Mouse (Mus musculus) neural tube, embryonic 11.5 days (tissue): ENCODE data around the gene A830005F24Rik. TPM values are rescaled to one million over a fixed set of nuclear protein-coding genes. Genes with fewer than 3 reads are reported as not detected.

Source experiments
- ATAC-seq: fragments of 200-750 bp; cut with Nextera tagmentation; 2 replicates; pipeline ENCODE4 v1.8.0; 2017; ENCODE audit warnings: moderate number of reproducible peaks, mild to moderate bottlenecking, moderate TSS enrichment, moderate library complexity; ENCODE audit not compliant: insufficient read depth, low FRiP score, low TSS enrichment
- DNase-seq: peaks from one replicate; pipeline ENCODE4 v3.0.0-alpha.2; 2015; ENCODE audit warnings: low spot score
- H3K27ac ChIP-seq: fragments of 300-500 bp; sonication (generic); 2 replicates; pipeline ENCODE4 v1.5.1; 2014; ENCODE audit warnings: low read depth, mild to moderate bottlenecking, low read length
- H3K27me3 ChIP-seq: fragments of 300-500 bp; sonication (generic); 2 replicates; pipeline ENCODE4 v1.6.1; 2014; ENCODE audit warnings: mild to moderate bottlenecking, low read length, mixed read lengths; ENCODE audit not compliant: control insufficient read depth, insufficient read depth
- H3K36me3 ChIP-seq: fragments of 300-500 bp; sonication (generic); 2 replicates; pipeline ENCODE4 v1.6.1; 2014; ENCODE audit warnings: mild to moderate bottlenecking, low read length, moderate library complexity, mixed read lengths; ENCODE audit not compliant: control insufficient read depth, insufficient read depth
- H3K4me1 ChIP-seq: fragments of 300-500 bp; sonication (generic); 2 replicates; pipeline ENCODE4 v1.6.1; 2014; ENCODE audit warnings: low read length, mixed read lengths; ENCODE audit not compliant: control insufficient read depth, insufficient read depth
- H3K4me2 ChIP-seq: fragments of 300-500 bp; sonication (generic); 2 replicates; pipeline ENCODE4 v1.6.1; 2014; ENCODE audit warnings: low read depth, mild to moderate bottlenecking, moderate library complexity
- H3K4me3 ChIP-seq: fragments of 300-500 bp; sonication (generic); 2 replicates; pipeline ENCODE4 v1.5.1; 2014; ENCODE audit warnings: low read depth, low read length
- H3K9ac ChIP-seq: fragments of 300-500 bp; sonication (generic); 2 replicates; pipeline ENCODE4 v1.6.1; 2014; ENCODE audit warnings: mild to moderate bottlenecking, low read length
- H3K9me3 ChIP-seq: fragments of 300-500 bp; sonication (generic); 2 replicates; pipeline ENCODE4 v1.6.1; 2016; ENCODE audit warnings: low read length; ENCODE audit not compliant: control insufficient read depth
- WGBS: fragments of 180-500 bp; shearing (Covaris S2); extraction: QIAGEN DNeasy Blood & Tissue Kit; methylation state at CpG from one replicate; pipeline ENCODE4 v1.1.7; 2014; 5-methylcytosine and 5-hydroxymethylcytosine counted together
- polyA plus RNA-seq: library from polyadenylated mRNA; unstranded; fragments of >200 nt; fragmentation: Nextera tagmentation; extraction: Ambion mirVana; gene quantifications from 2 replicates; pipeline ENCODE4 v1.2.1, GENCODE M21; 2014

A830005F24Rik gene
- polyA plus RNA-seq, 1 experiment from 2014 or later = 3.1 TPM

DNA sequence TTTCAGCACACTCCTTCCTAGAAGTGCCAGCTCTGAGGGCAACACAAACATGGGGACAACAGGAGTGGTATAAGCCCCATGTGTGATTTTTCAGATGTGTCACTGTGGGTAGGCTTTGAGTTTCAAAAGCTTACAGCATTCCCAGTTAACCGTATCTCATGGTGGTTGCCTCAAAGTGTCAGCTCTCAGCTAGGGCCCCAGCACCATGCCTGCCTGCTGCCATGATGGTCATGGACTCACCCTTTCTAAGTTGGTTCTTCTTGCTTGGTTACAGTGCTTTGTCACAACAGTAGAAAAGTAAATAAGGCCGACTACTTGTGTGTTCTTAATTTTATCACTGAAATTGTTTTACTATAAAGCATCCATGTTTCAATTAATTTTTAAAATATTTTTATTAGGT is 18.1 kb downstream of the A830005F24Rik start:
- no peaks in the 10 kb centered on the region for H3K9me3 ChIP-seq
- H3K27ac ChIP-seq = no peak overlapping the region
- no peak overlapping the region for H3K4me2 ChIP-seq
- no peak for DNase-seq
- H3K27me3 ChIP-seq = no peaks in the 10 kb centered on the region
- no peak overlapping the region for H3K9ac ChIP-seq
- ATAC-seq = no peak
- H3K4me1 ChIP-seq = no peaks in the 10 kb centered on the region
- H3K4me3 ChIP-seq = no peak overlapping the region
- no peaks in the 10 kb centered on the region for H3K36me3 ChIP-seq
- WGBS = 73% methylated on average over 2 of the region's 2 CpGs

DNA sequence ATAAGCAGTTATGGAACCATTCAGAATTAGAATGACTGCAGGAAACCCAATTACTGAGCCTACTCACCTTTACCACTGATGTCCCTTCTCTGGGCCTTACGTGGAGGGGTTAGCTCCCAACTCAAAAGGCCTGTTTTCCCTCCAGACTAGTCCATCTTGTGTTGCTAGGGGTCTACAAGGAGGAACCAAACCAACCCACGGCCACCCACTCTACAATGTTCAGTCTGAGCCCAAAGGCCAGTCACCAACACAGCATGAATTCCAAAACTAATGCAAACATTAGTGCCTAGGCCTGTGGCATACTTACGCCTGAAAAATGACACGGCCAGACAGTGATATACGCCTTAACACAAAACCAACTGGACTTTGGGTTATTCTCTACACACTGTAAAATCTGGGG is 20.1 kb downstream of the A830005F24Rik start:
- Histone ChIP-seq H3K4me3 (no peak overlapping the region), H3K36me3 (no peaks in the 10 kb centered on the region), H3K27ac (no peak overlapping the region), H3K27me3 (no peaks in the 10 kb centered on the region), H3K9ac (no peak overlapping the region), H3K4me2 (no peak overlapping the region), H3K9me3 (no peaks in the 10 kb centered on the region), H3K4me1 (no peaks in the 10 kb centered on the region)
- WGBS = 86% methylated on average over 5 of the region's 5 CpGs
- ATAC-seq = no peak
- no peak for DNase-seq

DNA sequence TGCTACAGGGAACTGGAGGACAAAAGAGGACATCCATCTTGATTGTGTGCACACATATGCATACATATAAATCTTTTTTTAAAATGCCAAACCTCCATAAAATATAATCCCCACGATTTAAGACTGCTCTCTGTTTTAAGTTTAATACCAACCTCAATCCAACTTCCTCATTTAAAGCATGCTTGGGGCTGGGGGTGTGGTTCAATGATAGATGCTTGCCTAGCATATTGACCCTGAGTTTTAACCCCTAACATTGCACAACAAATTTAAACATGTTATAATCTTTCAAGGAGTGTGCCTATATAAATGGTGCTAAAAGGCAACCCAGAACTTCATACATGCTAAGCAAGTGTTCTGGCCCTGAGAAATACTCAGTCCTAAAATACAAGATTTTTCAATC is 27.1 kb downstream of the A830005F24Rik start:
- Histone ChIP-seq H3K4me1 (peaks cover 14% of the 10 kb centered on the region), H3K9ac (no peak overlapping the region), H3K9me3 (no peaks in the 10 kb centered on the region), H3K36me3 (no peaks in the 10 kb centered on the region), H3K4me2 (no peak overlapping the region), H3K4me3 (no peak overlapping the region), H3K27me3 (no peaks in the 10 kb centered on the region), H3K27ac (no peak overlapping the region)
- WGBS = 55% methylated on average over 1 of the region's 1 CpGs
- DNase-seq (no peak), ATAC-seq (no peak)

DNA sequence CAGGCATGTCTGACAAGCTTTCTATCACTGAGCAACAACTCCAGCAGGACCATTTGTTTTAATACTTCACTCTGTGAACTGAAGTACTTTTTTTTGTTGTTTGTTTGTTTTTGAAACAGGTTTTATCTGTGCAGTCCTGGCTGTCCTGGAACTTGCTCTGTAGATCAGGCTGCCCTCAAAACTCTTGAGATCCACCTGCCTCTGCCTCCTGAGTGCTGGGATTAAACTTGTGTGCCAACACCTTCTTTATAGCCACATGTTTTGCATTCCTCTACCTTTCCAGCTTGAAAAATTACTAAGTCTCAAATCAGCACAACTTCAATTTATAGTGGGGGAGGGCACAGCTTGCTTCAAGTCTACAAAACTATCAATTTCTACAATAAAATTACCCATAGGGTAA is 31.0 kb downstream of the A830005F24Rik start:
- ATAC-seq = no peak
- Histone ChIP-seq H3K4me3 (peak overlapping the region; percentile 79; the same call in 1 of the 2 replicates), H3K36me3 (no peaks in the 10 kb centered on the region), H3K27ac (no peak overlapping the region), H3K4me1 (peaks cover 14% of the 10 kb centered on the region), H3K27me3 (no peaks in the 10 kb centered on the region), H3K4me2 (peak overlapping the region; percentile 59), H3K9me3 (no peaks in the 10 kb centered on the region), H3K9ac (no peak overlapping the region)
- DNase-seq = no peak

DNA sequence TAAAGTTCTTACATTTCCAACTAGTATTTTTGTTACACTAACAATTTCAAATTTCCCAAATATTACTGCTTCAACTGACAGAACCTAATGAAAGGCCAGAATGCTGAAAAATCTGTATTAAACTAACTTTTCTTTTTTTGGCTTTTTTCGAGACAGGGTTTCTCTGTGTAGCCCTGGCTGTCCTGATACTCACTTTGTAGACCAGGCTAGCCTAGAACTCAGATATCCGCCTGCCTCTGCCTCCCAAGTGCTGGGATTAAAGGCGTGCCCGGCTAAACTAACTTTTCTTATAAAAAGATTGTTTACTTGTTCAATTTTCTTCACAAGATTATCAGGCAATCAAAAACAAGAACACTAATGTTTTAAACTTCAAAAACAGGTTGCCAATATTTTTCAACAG is 31.5 kb downstream of the A830005F24Rik start:
- peak overlapping the region; percentile 79 for H3K4me3 ChIP-seq
- no peaks in the 10 kb centered on the region for H3K27me3 ChIP-seq
- DNase-seq (no peak), ATAC-seq (no peak)
- H3K27ac ChIP-seq = no peak overlapping the region
- H3K36me3 ChIP-seq = no peaks in the 10 kb centered on the region
- H3K9me3 ChIP-seq = no peaks in the 10 kb centered on the region
- WGBS = 47% methylated on average over 4 of the region's 4 CpGs
- H3K4me1 ChIP-seq = peaks cover 14% of the 10 kb centered on the region
- H3K4me2 ChIP-seq = peak overlapping the region; percentile 59
- H3K9ac ChIP-seq = peak overlapping the region; percentile 76; the same call in 1 of the 2 replicates

DNA sequence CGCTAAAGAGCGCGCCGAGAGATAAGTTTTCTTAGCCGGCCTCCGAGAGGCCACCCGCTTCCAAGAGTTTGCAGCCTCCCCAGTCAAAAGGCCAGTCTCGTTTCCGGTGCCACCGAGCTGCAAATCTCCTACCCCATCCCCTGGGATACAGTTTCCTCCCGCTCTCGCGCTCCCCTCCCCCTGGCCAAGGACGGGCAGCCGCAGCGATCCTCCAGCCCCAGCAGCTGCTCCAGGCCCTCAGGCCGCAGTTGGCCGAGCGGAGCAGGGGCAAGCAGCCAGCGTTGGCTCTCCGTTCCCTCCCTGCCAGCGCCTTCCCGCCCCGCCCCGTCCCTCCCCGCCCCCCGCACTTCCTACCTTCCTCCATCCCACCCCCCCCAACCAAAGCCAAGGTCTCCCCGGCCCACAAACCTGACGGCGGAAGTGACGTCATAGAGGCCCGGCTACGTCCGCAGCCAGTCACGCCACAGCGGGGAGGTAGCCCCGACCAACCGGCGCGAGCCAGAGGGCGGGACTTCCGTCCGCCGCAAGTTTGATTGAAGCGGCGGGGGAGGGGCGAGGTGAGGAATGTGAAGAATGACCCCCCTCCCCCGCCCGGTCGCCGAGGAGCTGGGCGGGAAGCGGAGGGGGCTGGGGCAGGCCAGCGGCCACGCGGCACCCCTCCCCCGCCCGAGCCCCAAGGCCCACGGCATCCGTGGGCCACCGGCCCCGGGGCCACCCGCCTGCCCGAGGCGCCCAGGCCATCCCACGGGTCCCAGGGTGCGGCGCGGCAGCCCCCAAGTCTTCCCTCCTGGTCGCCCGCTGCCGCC is 32.3 kb downstream of the A830005F24Rik start:
- WGBS = under 1% methylated on average over 41 of the region's 72 CpGs
- H3K4me1 ChIP-seq = peaks cover 10% of the 10 kb centered on the region
- peak overlapping the region; percentile 79 for H3K4me3 ChIP-seq
- ATAC-seq = peak; percentile 84
- H3K27ac ChIP-seq = peak overlapping the region; percentile 97
- H3K9ac ChIP-seq = peak overlapping the region; percentile 98
- H3K4me2 ChIP-seq = peak overlapping the region; percentile 59
- DNase-seq = peak; percentile 99
- no peaks in the 10 kb centered on the region for H3K36me3 ChIP-seq
- H3K27me3 ChIP-seq = no peaks in the 10 kb centered on the region
- H3K9me3 ChIP-seq = no peaks in the 10 kb centered on the region

DNA sequence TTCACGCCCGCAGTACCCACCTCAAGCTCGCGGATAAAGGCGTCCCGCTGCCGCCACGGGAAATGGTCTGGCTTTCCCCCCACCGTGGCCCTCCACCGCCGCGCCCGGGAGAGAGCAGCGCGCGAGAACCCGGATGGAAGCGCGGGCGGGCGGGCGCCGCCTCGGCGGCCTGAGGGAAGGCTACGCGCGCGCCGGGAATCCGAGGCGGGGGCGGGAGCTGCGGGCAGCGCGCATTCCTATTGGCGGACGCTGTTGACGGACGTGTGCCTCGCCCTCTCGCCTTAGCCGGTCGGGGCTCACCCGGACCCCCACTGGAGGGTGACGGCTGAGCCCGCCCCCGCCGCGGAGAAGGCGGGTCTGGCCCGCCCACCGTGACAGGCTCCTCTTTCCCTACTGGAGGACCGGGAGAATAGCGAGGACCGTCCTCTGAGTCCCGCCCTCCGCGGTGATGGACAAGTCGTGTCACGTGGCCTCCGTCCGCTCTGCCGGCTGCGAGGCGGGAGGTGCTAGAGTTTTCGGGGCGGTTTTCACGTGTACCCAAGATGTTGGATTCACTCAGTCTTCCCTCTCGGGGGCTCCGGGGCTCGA is 33.1 kb downstream of the A830005F24Rik start:
- Histone ChIP-seq H3K9ac (peak overlapping the region; percentile 98), H3K4me3 (peak overlapping the region; percentile 79), H3K4me2 (peak overlapping the region; percentile 34), H3K4me1 (peaks cover 9% of the 10 kb centered on the region), H3K9me3 (no peaks in the 10 kb centered on the region), H3K27ac (peak overlapping the region; percentile 97), H3K27me3 (no peaks in the 10 kb centered on the region), H3K36me3 (no peaks in the 10 kb centered on the region)
- DNase-seq = peak; percentile 99
- WGBS = 0% methylated on average over 63 of the region's 72 CpGs
- ATAC-seq = peak; percentile 97

DNA sequence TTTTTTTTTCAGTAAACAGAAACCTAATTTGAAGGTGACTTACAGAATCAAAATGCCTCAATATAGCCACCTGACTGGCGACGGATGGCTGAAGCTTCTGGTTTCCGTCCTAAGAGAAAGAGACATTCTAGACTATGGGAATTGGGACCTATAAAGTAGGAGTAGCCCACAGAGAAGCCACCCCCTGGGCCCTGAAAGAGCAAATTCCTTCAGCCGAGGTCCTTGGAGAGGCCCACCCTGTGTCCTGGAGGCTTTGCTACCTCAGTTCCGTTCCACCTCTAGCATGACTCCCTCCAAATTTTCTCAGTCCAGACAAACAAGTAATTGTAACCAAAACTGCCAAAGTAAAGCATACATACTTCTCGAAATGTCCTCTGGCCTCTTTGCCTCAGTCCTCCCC is 34.3 kb downstream of the A830005F24Rik start:
- H3K9me3 ChIP-seq = no peaks in the 10 kb centered on the region
- no peak for DNase-seq
- H3K4me2 ChIP-seq = no peak overlapping the region
- H3K27ac ChIP-seq = no peak overlapping the region
- no peaks in the 10 kb centered on the region for H3K36me3 ChIP-seq
- H3K27me3 ChIP-seq = no peaks in the 10 kb centered on the region
- no peak for ATAC-seq
- no peak overlapping the region for H3K4me3 ChIP-seq
- no peak overlapping the region for H3K9ac ChIP-seq
- peaks cover 9% of the 10 kb centered on the region for H3K4me1 ChIP-seq
- WGBS = 89% methylated on average over 6 of the region's 6 CpGs

DNA sequence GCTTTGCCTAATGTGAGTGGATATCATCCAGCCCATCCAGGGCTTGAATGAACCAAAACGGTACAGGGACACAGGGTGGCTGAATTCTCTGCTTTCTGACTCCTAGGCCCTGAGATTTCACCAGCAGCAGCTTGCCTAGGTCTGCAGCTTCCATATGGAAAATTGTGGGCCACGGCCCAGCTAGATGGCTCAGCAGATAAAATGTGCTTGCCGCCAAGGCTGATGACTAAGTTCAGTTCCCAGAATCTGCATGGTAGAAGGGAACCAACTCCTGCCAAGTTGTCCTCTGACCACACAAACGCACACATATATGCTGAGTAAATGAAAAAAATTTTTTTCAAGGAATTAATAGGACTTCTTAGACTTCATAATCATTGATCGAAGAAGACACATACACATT is 34.9 kb downstream of the A830005F24Rik start:
- DNase-seq = no peak
- WGBS = 94% methylated on average over 5 of the region's 5 CpGs
- Histone ChIP-seq H3K4me3 (no peak overlapping the region), H3K27me3 (no peaks in the 10 kb centered on the region), H3K27ac (no peak overlapping the region), H3K36me3 (no peaks in the 10 kb centered on the region), H3K9me3 (no peaks in the 10 kb centered on the region), H3K4me2 (no peak overlapping the region), H3K9ac (no peak overlapping the region), H3K4me1 (peaks cover 9% of the 10 kb centered on the region)
- ATAC-seq = no peak
